Mouse (Mus musculus) NIH3T3 (cell line): ENCODE data around the gene Stkld1.

Source experiments
- DNase-seq: peaks from one replicate; pipeline ENCODE4 v3.0.0-alpha.2; 2012; ENCODE audit warnings: low read depth

The Stkld1 gene

GRCm38 (mm10) chr2:26963923-26964723 is 30.3 kb downstream of the Stkld1 start, which contains the start of gene Rexo4:
Gene Rexo4 (minus strand): TSS chr2:26964386.
- peak; percentile 98 for DNase-seq

GRCm38 (mm10) chr2:26964724-26965370 is 31.0 kb downstream of the Stkld1 start:
- DNase-seq, result no peak

- no peak for DNase-seq
Observed at GRCm38 (mm10) chr2:26967262-26967661, 33.4 kb downstream of the Stkld1 start.

DNA sequence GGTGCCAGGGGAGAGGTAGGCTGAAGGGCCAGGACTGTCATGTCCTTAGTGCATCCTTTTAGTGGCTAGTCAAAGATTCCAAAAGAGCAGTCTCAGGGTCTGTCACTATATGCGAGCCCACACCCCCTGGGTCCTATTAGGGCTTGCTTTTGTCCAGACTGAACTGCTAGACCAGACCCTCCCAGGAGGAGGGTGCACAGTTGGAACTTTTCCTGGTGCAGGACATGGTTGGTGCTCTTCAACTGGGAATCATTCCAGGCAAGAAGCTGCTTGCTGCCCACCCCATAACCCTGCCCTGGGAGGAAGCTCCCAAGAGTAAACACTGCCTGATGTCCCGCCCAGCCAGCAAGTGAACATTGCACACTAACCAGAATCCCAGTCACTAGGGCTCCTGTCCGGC is 39.3 kb downstream of the Stkld1 start, which contains the start of gene Adamts13:
Gene Adamts13 (plus strand): TSS at position 301 of the 400 bp plus-strand sequence.
- no peak for DNase-seq

DNA sequence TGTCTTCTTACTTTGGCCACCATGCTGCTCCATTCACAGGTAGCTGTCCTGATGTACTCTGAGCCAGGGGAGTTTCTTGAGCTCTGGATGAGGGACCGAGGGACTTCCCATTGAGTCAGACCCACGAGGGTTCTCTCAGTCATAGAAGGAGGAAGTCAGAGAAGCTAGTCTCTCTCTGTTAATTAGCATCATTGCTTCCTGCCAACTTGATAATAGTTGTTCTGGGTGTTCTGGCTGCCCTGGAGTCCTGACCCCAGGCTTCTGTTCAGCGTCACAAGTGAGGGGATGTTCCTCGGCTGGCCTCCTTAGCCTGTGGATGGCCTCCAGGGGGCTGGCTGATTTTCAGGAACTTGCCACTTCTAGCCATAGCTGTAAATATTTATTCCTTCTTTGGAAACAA is 40.1 kb downstream of the Stkld1 start:
- DNase-seq, result no peak

DNA sequence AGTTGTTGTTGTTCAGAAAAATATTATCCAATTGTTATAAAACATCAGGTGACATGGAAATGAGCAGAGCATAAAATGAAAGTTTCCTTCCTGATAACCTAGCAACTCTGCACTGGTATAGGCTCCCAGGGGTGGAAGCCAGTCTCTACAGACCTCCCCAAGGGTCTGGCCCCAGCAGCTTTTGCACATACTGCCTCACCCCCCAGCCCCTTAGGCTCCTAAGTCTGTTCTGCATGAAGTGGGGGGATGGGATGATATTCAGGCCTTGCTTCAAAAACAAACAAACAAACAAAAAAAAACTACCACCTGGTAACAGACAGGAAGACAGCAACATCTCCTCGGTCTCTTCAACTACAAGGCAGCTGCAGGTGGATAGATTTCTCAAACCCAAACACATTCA is 46.5 kb downstream of the Stkld1 start:
- no peak for DNase-seq

DNA sequence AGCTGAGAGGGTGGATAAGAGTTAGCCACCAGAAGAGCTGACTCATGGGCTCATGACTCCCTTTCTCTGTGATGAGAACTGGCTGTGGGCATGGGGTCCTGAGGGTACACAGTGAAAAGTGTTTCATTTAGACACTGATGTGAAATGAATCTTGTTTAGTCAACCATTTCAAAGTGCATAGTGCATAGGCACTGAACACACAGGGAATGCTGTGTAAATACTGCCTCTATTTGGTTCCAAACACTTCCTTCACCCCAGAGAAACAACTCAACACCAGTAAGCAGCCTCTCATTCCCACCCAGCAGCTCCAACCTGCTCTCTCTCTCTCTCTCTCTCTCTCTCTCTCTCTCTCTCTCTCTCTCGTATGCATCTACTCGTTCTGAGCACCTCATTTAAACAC is 50.3 kb downstream of the Stkld1 start:
- no peak for DNase-seq

GRCm38 (mm10) chr2:26984640-26985039 is 50.8 kb downstream of the Stkld1 start:
- DNase-seq, result no peak

- no peak for DNase-seq
Observed at GRCm38 (mm10) chr2:26993936-26994335, 60.1 kb downstream of the Stkld1 start.

DNA sequence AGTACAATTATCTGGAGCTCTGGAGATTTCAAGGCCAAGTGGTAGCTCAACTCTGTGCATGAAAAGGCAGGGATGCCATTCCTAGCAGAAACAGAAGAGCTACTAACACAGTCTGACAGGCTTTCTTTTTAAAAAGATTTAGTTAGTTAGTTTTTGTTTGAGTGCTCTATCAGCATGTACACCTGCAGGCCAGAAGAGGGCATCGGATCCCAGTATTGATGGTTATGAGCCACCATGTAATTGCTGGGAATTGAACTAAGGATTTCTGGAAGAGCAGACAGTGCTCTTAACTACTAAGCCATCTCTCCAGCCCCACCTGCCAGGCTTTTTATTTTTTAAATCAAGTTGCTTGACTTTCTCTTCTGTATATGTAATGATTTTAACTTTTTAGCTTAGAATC is 63.7 kb downstream of the Stkld1 start:
- DNase-seq, result peak; percentile 18

- no peak for DNase-seq
Observed at GRCm38 (mm10) chr2:26997993-26998392, 64.1 kb downstream of the Stkld1 start.
